Mouse (Mus musculus) liver, postnatal 0 days (tissue): ENCODE data around the gene Trappc3l. TPM values are rescaled to one million over a fixed set of nuclear protein-coding genes. Genes with fewer than 3 reads are reported as not detected.

Experiments
- ATAC-seq: fragments of 200-750 bp; cut with Nextera tagmentation; 2 replicates; pipeline ENCODE4 v1.8.0; 2017; ENCODE audit warnings: mild to moderate bottlenecking, moderate library complexity
- DNase-seq: peaks from one replicate; pipeline ENCODE4 v3.0.0-alpha.2; 2016
- H3K27ac ChIP-seq: fragments of 300-500 bp; sonication (generic); 2 replicates; pipeline ENCODE4 v1.5.1; 2014; ENCODE audit warnings: antibody characterized with exemption, moderate library complexity, mild to moderate bottlenecking, low read depth
- H3K27me3 ChIP-seq: fragments of 300-500 bp; sonication (generic); 2 replicates; pipeline ENCODE4 v1.6.1; 2014; ENCODE audit warnings: low read length, control low read depth, mixed read lengths; ENCODE audit not compliant: insufficient read depth
- H3K36me3 ChIP-seq: fragments of 300-500 bp; sonication (generic); replicated peaks from 2 replicates; pipeline ENCODE4 v1.6.1; 2014; ENCODE audit warnings: mild to moderate bottlenecking, control low read depth, low read length, moderate library complexity, mixed read lengths; ENCODE audit not compliant: insufficient read depth
- H3K4me1 ChIP-seq: fragments of 300-500 bp; sonication (generic); 2 replicates; pipeline ENCODE4 v1.6.1; 2014; ENCODE audit warnings: antibody characterized with exemption, mild to moderate bottlenecking, control low read depth; ENCODE audit not compliant: insufficient read depth
- H3K4me2 ChIP-seq: fragments of 300-500 bp; sonication (generic); 2 replicates; pipeline ENCODE4 v1.6.1; 2014; ENCODE audit warnings: low read depth, mild to moderate bottlenecking, low read length, moderate library complexity, mixed read lengths
- H3K4me3 ChIP-seq: fragments of 300-500 bp; sonication (generic); 2 replicates; pipeline ENCODE4 v1.5.1; 2014; ENCODE audit warnings: low read depth, low read length
- H3K9ac ChIP-seq: fragments of 300-500 bp; sonication (generic); replicated peaks from 2 replicates; pipeline ENCODE4 v1.6.1; 2014; ENCODE audit warnings: mild to moderate bottlenecking, moderate library complexity
- H3K9me3 ChIP-seq: fragments of 300-500 bp; sonication (generic); 2 replicates; pipeline ENCODE4 v1.6.1; 2016; ENCODE audit warnings: mild to moderate bottlenecking, control low read depth, low read length, mixed read lengths
- CTCF ChIP-seq: sonication (generic); IDR thresholded peaks from 2 replicates; pipeline ENCODE4 v1.5.1; 2016; ENCODE audit warnings: antibody characterized with exemption, low read depth
- EP300 ChIP-seq: IDR thresholded peaks from 2 replicates; pipeline ENCODE4 v1.6.1; 2016; ENCODE audit warnings: antibody characterized with exemption, low read depth, mild to moderate bottlenecking
- WGBS: fragments of 180-500 bp; shearing (Covaris S2); extraction: QIAGEN DNeasy Blood & Tissue Kit; methylation state at CpG from one replicate; pipeline ENCODE4 v1.1.7; 2014; ENCODE audit not compliant: insufficient replicate concordance; 5-methylcytosine and 5-hydroxymethylcytosine counted together
- polyA plus RNA-seq: library from polyadenylated mRNA; unstranded; fragments of >200 nt; fragmentation: Nextera tagmentation; extraction: Ambion mirVana; gene quantifications from 2 replicates; pipeline ENCODE4 v1.2.1, GENCODE M21; 2015

The Trappc3l gene
- polyA plus RNA-seq, 1 experiment from 2014 or later = not detected

DNA sequence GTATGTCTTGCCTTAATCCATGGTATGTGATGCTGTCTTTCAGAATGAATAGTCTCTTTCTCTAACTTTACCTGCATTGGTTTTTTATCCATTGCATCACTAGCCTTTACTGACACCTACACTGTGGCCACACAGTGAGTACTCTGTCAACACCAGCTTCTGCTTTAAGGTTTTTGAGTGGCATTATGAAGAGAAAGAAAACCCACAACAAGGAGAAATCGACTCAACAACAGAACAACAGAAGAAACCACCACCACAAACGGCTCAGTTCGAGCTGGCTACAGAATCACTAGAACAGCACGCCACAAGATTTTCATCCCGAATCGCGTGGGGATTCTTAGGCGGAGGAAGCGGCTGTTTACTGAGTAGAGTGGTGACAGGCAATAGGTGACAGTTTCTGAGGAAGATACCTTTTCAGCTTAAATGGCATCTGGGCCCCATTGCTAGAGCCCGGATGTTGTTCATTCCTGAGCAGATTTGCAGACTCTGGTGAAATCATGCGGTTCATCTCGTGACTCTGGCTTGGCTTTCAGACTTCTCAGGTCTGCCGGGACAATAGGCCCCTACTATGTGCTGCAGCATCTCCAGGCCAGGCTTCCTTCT, 73.6 kb downstream of the Trappc3l start:
- Histone ChIP-seq H3K4me2 (no peak overlapping the region), H3K9me3 (no peaks in the 10 kb centered on the region), H3K36me3 (no peaks in the 10 kb centered on the region), H3K9ac (no peak overlapping the region), H3K27ac (no peak overlapping the region), H3K4me3 (no peak overlapping the region), H3K4me1 (no peaks in the 10 kb centered on the region), H3K27me3 (no peaks in the 10 kb centered on the region)
- DNase-seq = no peak
- WGBS = 59% methylated on average over 13 of the region's 13 CpGs
- ATAC-seq = no peak
- TF ChIP-seq EP300 = no peak
- TF ChIP-seq CTCF = no peak

DNA sequence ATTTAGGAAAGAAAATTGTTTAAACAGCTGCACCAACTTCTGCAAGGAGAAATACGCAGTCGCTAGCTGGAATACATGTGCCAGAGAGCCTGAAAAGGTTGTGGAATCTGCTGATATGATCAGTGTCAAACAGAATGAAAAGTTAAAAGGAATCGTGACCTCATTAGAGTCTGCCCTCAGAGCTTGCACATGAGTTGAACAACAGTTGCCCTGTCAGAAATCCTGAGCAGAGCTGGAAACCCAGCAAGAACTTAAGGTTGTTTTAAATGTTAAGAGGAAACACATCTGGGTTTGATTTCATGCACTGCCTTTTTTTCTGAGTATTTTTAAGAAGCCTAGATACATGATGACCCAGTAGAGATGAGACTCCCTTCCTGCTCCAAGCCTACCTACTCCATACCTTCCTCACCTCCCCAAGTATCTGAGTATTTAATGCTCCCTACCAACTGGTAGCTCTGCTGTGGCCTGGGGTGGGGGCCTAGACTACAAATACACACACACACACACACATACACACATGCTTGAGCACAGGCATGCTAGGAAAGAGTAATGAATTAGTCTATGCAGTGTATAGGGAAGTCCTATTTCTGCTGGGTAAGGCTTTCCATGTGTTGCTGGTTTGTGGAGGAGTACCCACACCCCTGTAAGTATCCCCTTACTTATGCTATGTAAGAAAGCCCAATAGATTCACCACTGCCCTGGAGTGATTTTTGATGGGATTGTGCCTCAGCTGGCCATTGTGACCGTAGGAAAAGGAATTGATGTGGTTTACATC, 74.8 kb downstream of the Trappc3l start:
- H3K4me1 ChIP-seq = no peaks in the 10 kb centered on the region
- H3K4me3 ChIP-seq = no peak overlapping the region
- no peaks in the 10 kb centered on the region for H3K36me3 ChIP-seq
- no peak overlapping the region for H3K27ac ChIP-seq
- no peaks in the 10 kb centered on the region for H3K27me3 ChIP-seq
- no peaks in the 10 kb centered on the region for H3K9me3 ChIP-seq
- WGBS = 76% methylated on average over 4 of the region's 4 CpGs
- no peak overlapping the region for H3K4me2 ChIP-seq
- H3K9ac ChIP-seq = no peak overlapping the region
- no peak for ATAC-seq
- TF ChIP-seq EP300 = no peak
- TF ChIP-seq CTCF = no peak
- DNase-seq = no peak

DNA sequence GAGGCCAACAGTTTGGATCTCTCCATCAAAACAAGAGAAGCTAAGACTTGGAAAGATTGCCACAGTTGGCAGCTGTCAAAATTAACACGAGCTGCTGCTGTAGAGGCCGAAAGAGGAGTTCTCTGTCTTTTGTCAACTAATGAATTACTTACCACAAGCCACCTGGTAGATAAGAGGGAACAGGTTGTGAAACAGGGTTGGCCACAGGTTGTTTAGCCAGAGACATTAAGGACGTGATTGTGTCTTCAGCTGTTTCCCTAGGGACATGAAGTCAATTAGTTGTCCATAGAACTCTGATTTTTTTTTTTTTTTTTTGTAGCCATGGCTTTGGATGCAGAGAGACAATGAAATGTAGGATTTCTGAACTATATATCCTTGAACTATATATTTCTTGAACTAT, 79.7 kb downstream of the Trappc3l start:
- Histone ChIP-seq H3K9me3 (no peaks in the 10 kb centered on the region), H3K36me3 (no peaks in the 10 kb centered on the region), H3K27ac (no peak overlapping the region), H3K9ac (no peak overlapping the region), H3K4me1 (no peaks in the 10 kb centered on the region), H3K27me3 (no peaks in the 10 kb centered on the region), H3K4me2 (no peak overlapping the region), H3K4me3 (no peak overlapping the region)
- no peak for DNase-seq
- 44% methylated on average over 3 of the region's 3 CpGs for WGBS
- ATAC-seq = no peak
- TF ChIP-seq CTCF (no peak), EP300 (no peak)

DNA sequence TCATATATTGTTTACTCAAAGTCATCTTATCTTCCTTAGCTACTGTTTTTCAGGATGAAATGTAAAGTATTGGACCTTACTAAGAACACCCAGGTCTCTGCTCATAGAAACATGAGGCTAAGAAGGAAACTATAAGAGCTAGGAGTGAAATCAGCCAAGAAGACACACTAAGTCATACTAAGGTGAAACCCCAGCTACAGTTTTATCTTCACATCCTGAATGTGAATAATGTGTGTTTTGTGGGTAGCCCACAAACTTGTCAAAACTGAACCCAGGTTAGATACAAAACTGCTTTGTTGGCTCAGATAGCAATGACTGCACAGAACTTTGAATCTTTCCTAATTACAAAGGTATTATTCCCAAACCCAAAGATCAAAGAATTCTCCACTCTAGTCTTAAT, 80.4 kb downstream of the Trappc3l start:
- Histone ChIP-seq H3K4me2 (no peak overlapping the region), H3K27me3 (no peaks in the 10 kb centered on the region), H3K9me3 (no peaks in the 10 kb centered on the region), H3K4me1 (no peaks in the 10 kb centered on the region), H3K4me3 (no peak overlapping the region), H3K36me3 (no peaks in the 10 kb centered on the region), H3K9ac (no peak overlapping the region), H3K27ac (no peak overlapping the region)
- no peak for TF ChIP-seq CTCF
- no peak for TF ChIP-seq EP300
- ATAC-seq (no peak), DNase-seq (no peak)

DNA sequence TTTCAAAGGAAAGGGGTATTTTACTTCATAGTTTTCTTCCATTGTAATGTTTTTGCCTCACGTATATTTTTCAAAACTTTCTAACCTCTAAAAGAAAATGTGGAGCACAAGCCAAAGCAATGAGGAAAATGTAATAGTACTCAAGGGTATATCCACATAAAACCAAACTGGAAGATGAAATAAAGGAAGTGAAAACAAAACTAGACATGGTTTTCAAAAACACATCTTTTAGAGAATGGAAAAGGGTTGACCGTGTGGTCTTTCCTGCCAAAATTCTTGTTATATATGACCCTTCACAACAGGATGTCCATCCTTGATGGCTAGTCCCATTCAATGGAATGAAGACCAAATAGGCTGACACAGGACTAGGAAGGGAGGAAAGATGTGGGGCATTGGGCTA, 81.0 kb downstream of the Trappc3l start:
- no peak for DNase-seq
- TF ChIP-seq CTCF (no peak), EP300 (no peak)
- no peaks in the 10 kb centered on the region for H3K4me1 ChIP-seq
- no peak for ATAC-seq
- H3K9ac ChIP-seq = no peak overlapping the region
- no peak overlapping the region for H3K4me2 ChIP-seq
- no peaks in the 10 kb centered on the region for H3K9me3 ChIP-seq
- 77% methylated on average over 2 of the region's 2 CpGs for WGBS
- no peaks in the 10 kb centered on the region for H3K36me3 ChIP-seq
- no peaks in the 10 kb centered on the region for H3K27me3 ChIP-seq
- no peak overlapping the region for H3K4me3 ChIP-seq
- no peak overlapping the region for H3K27ac ChIP-seq

DNA sequence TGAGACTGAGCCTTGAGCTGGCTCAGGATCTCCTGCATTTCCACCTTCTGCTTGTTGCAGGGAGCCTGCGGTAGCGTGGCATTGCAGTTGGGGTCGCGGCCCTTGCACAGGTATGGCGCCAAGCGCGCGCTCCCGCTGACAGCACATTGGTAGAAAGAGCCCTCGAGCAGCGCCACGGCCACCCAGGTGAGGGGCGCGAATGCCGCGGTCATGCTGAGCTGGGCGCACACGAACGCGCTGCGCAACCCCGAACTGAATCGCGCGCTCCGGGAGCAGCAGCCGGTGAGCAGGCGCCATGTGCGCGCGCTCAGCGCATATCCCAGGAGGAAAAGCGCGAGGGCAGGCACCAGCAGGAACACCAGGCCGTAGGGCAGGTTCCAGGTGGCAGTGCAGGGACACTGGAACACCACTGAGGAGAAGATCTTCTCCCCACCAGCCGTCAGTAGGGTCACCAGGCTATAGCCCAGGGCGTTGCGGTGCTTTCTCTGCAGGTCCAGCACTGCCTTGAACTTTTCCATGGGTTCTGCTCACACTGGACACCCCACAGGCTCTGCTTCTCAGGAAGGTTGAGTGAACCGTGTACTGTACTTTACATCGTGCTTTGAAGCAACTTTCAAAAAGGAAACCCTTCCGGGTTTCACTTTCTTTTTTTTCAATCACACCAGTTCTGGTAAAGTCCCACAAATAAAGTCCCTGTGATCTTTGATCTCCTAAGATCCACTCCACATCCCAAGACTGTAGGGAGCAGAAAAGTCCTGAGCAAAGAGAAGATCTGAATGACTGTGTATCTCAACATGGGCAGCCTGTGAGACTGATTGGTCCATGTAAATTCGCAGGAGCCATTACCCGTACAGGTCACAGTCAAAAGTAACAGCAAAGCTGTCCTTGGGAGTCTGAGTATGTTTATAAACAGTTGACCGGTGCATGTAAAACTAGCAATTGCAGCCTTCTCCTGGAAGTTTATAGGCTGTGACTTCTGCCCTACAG, 90.3 kb downstream of the Trappc3l start, which contains the start of gene Calhm6:
Calhm6 (minus strand) TSS at position 593 of the 987 bp plus-strand sequence.
- no peak for TF ChIP-seq EP300
- TF ChIP-seq CTCF = no peak
- DNase-seq (peak; percentile 26), ATAC-seq (peak; percentile 44)
- peak within 1 kb of the TSS; percentile 70 for H3K4me2 ChIP-seq
- H3K27me3 ChIP-seq = no peaks in the 10 kb centered on the region
- peaks cover 6% of the 10 kb centered on the region; the same call in 1 of the 2 replicates for H3K4me1 ChIP-seq
- WGBS = 10% methylated on average over 44 of the region's 44 CpGs
- H3K4me3 ChIP-seq = peak within 1 kb of the TSS; percentile 46
- peak within 1 kb of the TSS; percentile 35; the same call in 1 of the 2 replicates for H3K9ac ChIP-seq
- H3K36me3 ChIP-seq = no peaks in the 10 kb centered on the region
- H3K9me3 ChIP-seq = no peaks in the 10 kb centered on the region
- peak within 1 kb of the TSS; percentile 17 for H3K27ac ChIP-seq
